Mouse (Mus musculus) MEL (cell line): ENCODE data around the gene Baiap2. TPM values are rescaled to one million over a fixed set of nuclear protein-coding genes. Genes with fewer than 3 reads are reported as not detected.

Source experiments
- DNase-seq: peaks from one replicate; pipeline ENCODE4 v3.0.0; 2011; ENCODE audit warnings: low read depth, low spot score
- H3K27ac ChIP-seq: 2 replicates; pipeline ENCODE4 v1.5.1; 2012; ENCODE audit warnings: low read depth, mild to moderate bottlenecking, control low read depth, low read length, moderate library complexity; ENCODE audit not compliant: control insufficient read depth
- H3K27me3 ChIP-seq, 2 experiments: fragments of 150-350 bp in 1 of 2; sonication (generic) in 1 of 2; 2 replicates each; pipeline ENCODE4 v1.6.1; 2012; ENCODE audit warnings: low read length in 2 of 2, mild to moderate bottlenecking in 2 of 2, improper control_type of control experiment in 1 of 2, moderate library complexity in 1 of 2; ENCODE audit not compliant: insufficient read depth in 2 of 2, control insufficient read depth in 1 of 2
- H3K36me3 ChIP-seq, 2 experiments: 2 replicates each; pipeline ENCODE4 v1.6.1; 2012 to 2014; ENCODE audit warnings: low read length in 2 of 2, improper control_type of control experiment in 1 of 2, inconsistent platforms in 1 of 2, mild to moderate bottlenecking in 1 of 2; ENCODE audit not compliant: insufficient read depth in 2 of 2, control insufficient read depth in 1 of 2
- H3K4me1 ChIP-seq, 2 experiments: fragments of 150-350 bp in 1 of 2; sonication (generic) in 1 of 2; 2 replicates each; pipeline ENCODE4 v1.6.1; 2012; ENCODE audit warnings: low read length in 2 of 2, improper control_type of control experiment in 1 of 2, mild to moderate bottlenecking in 1 of 2; ENCODE audit not compliant: insufficient read depth in 2 of 2, control insufficient read depth in 1 of 2
- H3K4me3 ChIP-seq, 2 experiments: fragments of 150-350 bp in 1 of 2; sonication (generic) in 1 of 2; 2 replicates each; pipeline ENCODE4 v1.5.1; 2012; ENCODE audit warnings: low read depth in 2 of 2, low read length in 2 of 2, mild to moderate bottlenecking in 2 of 2, moderate library complexity in 2 of 2, control low read depth in 1 of 2, improper control_type of control experiment in 1 of 2; ENCODE audit not compliant: control insufficient read depth in 1 of 2, insufficient read depth in 1 of 2
- H3K79me2 ChIP-seq: 2 replicates; pipeline ENCODE4 v1.6.1; 2012; ENCODE audit warnings: mild to moderate bottlenecking, low read length, moderate library complexity; ENCODE audit not compliant: control insufficient read depth, poor library complexity, insufficient read depth
- H3K9ac ChIP-seq: 2 replicates; pipeline ENCODE4 v1.6.1; 2012; ENCODE audit warnings: low read depth, mild to moderate bottlenecking, control low read depth, low read length, moderate library complexity; ENCODE audit not compliant: control insufficient read depth, poor library complexity, severe bottlenecking
- H3K9me3 ChIP-seq: fragments of 150-350 bp; sonication (generic); replicated peaks from 2 replicates; pipeline ENCODE4 v1.6.1; 2012; ENCODE audit warnings: mild to moderate bottlenecking, low read length, improper control_type of control experiment, moderate library complexity; ENCODE audit not compliant: insufficient read depth
- BHLHE40 ChIP-seq: IDR thresholded peaks from 2 replicates; pipeline ENCODE4 v1.6.1; 2012; ENCODE audit warnings: low read depth, mild to moderate bottlenecking, inconsistent platforms, low read length, improper control_type of control experiment, borderline replicate concordance
- CHD2 ChIP-seq: IDR thresholded peaks from 2 replicates; pipeline ENCODE4 v1.6.1; 2011; ENCODE audit warnings: low read length, improper control_type of control experiment
- CTCF ChIP-seq, 3 experiments: IDR thresholded peaks in 2 of 3; conservative IDR thresholded peaks in 1 of 3; 2 replicates each; pipeline ENCODE4 v1.5.1; 2011 to 2012; ENCODE audit warnings: low read length in 3 of 3, low read depth in 2 of 3, mild to moderate bottlenecking in 2 of 3, improper control_type of control experiment in 1 of 3, inconsistent platforms in 1 of 3, mixed read lengths in 1 of 3, moderate library complexity in 1 of 3; ENCODE audit not compliant: control insufficient read depth in 1 of 3, insufficient read depth in 1 of 3, poor library complexity in 1 of 3, severe bottlenecking in 1 of 3
- EP300 ChIP-seq, 2 experiments: IDR thresholded peaks; 2 replicates each; pipeline ENCODE4 v1.6.1; 2011; ENCODE audit warnings: improper control_type of control experiment in 2 of 2, low read length in 2 of 2, low read depth in 1 of 2, mild to moderate bottlenecking in 1 of 2
- GABPA ChIP-seq: IDR thresholded peaks from 2 replicates; pipeline ENCODE4 v1.6.1; 2012; ENCODE audit warnings: low read depth, mild to moderate bottlenecking, inconsistent platforms, low read length, improper control_type of control experiment, moderate library complexity
- MAFK ChIP-seq: IDR thresholded peaks from 2 replicates; pipeline ENCODE4 v1.6.1; 2011; ENCODE audit warnings: low read depth, mild to moderate bottlenecking, low read length, improper control_type of control experiment, borderline replicate concordance
- MAX ChIP-seq: IDR thresholded peaks from 2 replicates; pipeline ENCODE4 v1.6.1; 2011; ENCODE audit warnings: low read length, improper control_type of control experiment
- MAZ ChIP-seq: IDR thresholded peaks from 2 replicates; pipeline ENCODE4 v1.6.1; 2012; ENCODE audit warnings: low read depth, mild to moderate bottlenecking, inconsistent platforms, low read length, improper control_type of control experiment
- MEF2A ChIP-seq: IDR thresholded peaks from 2 replicates; pipeline ENCODE4 v1.6.1; 2014; ENCODE audit warnings: low read depth, mild to moderate bottlenecking, inconsistent platforms, low read length, improper control_type of control experiment; ENCODE audit not compliant: poor library complexity, insufficient replicate concordance, severe bottlenecking; ENCODE audit errors: extremely low read depth
- MXI1 ChIP-seq: IDR thresholded peaks from 2 replicates; pipeline ENCODE4 v1.6.1; 2011; ENCODE audit warnings: mild to moderate bottlenecking, low read depth, low read length, improper control_type of control experiment
- MYB ChIP-seq: IDR thresholded peaks from 2 replicates; pipeline ENCODE4 v1.6.1; 2011; ENCODE audit warnings: mild to moderate bottlenecking, low read depth, low read length, improper control_type of control experiment
- NRF1 ChIP-seq: IDR thresholded peaks from 2 replicates; pipeline ENCODE4 v1.6.1; 2014; ENCODE audit warnings: low read depth, mild to moderate bottlenecking, inconsistent platforms, low read length, improper control_type of control experiment, moderate library complexity; ENCODE audit not compliant: poor library complexity, insufficient read depth, severe bottlenecking
- POLR2A ChIP-seq, 2 experiments: IDR thresholded peaks; 2 replicates each; pipeline ENCODE4 v1.6.1; 2011 to 2012; ENCODE audit warnings: low read length in 2 of 2, mild to moderate bottlenecking in 2 of 2, control low read depth in 1 of 2, improper control_type of control experiment in 1 of 2, low read depth in 1 of 2, moderate library complexity in 1 of 2; ENCODE audit not compliant: control insufficient read depth in 1 of 2, insufficient read depth in 1 of 2, poor library complexity in 1 of 2
- RAD21 ChIP-seq: IDR thresholded peaks from 2 replicates; pipeline ENCODE4 v1.6.1; 2011; ENCODE audit warnings: mild to moderate bottlenecking, low read depth, low read length, improper control_type of control experiment
- USF1 ChIP-seq: IDR thresholded peaks from 2 replicates; pipeline ENCODE4 v1.6.1; 2014; ENCODE audit warnings: low read depth, mild to moderate bottlenecking, inconsistent platforms, low read length, improper control_type of control experiment, moderate library complexity
- ZC3H11A ChIP-seq: IDR thresholded peaks from 2 replicates; pipeline ENCODE4 v1.6.1; 2012; ENCODE audit warnings: low read depth, mild to moderate bottlenecking, inconsistent platforms, low read length, improper control_type of control experiment
- ZMIZ1 ChIP-seq: IDR thresholded peaks from 2 replicates; pipeline ENCODE4 v1.6.1; 2012; ENCODE audit warnings: low read depth, mild to moderate bottlenecking, inconsistent platforms, low read length, improper control_type of control experiment, moderate library complexity
- polyA plus RNA-seq, 2 experiments: library from polyadenylated mRNA; stranded (reverse) in 1 of 2; unstranded in 1 of 2; fragments of >175 nt in 1 of 2; fragments of >200 nt in 1 of 2; gene quantifications; 2 replicates each; pipeline versions ENCODE4 v1.2.1 to v1.2.4; 2012; ENCODE audit warnings: low replicate concordance in 2 of 2, low read depth in 1 of 2; ENCODE audit not compliant: insufficient read length in 2 of 2, insufficient read depth in 1 of 2, missing spikeins in 1 of 2
- total RNA-seq: library from RNA; depleted of rRNA; stranded (reverse); fragments of 300-350 nt; gene quantifications from 2 replicates; pipeline ENCODE4 v1.2.3, GENCODE M21; 2012

The Baiap2 gene
- total and polyA plus RNA-seq, 3 experiments, result 27.5 to 31.3 TPM; not detected in 1

GRCm38 (mm10) chr11:120011114-120011760 is 68.7 kb downstream of the Baiap2 start:
- H3K4me3 ChIP-seq, result no peak overlapping the region
- no peak overlapping the region for H3K27ac ChIP-seq
- no peaks in the 10 kb centered on the region for H3K4me1 ChIP-seq
- TF ChIP-seq BHLHE40 (no peak), EP300 (IDR thresholded peaks at IDR 0.05; ENCODE audit: low read depth in 1 of 2, low read length in 2 of 2) (no peak), MAFK (no peak), USF1 (no peak), ZMIZ1 (no peak), GABPA (no peak), ZC3H11A (no peak), MAX (no peak), MEF2A (no peak), CHD2 (no peak), MAZ (no peak), RAD21 (no peak), MXI1 (no peak), CTCF (IDR thresholded peaks at IDR 0.05 in 2 of 3, conservative IDR thresholded peaks at IDR 0.05 in 1 of 3; ENCODE audit: control insufficient read depth in 1 of 3, insufficient read depth in 1 of 3, low read depth in 2 of 3, low read length in 3 of 3, poor library complexity in 1 of 3, severe bottlenecking in 1 of 3) (no peak), MYB (no peak)
- H3K9ac ChIP-seq, result no peak overlapping the region
- H3K36me3 ChIP-seq, result no peaks in the 10 kb centered on the region
- no peaks in the 10 kb centered on the region for H3K79me2 ChIP-seq
- H3K9me3 ChIP-seq, result no peaks in the 10 kb centered on the region
- DNase-seq, result no peak
- H3K27me3 ChIP-seq, result no peaks in the 10 kb centered on the region; a peak in 1 of 4 replicates

GRCm38 (mm10) chr11:120011761-120012560 is 69.4 kb downstream of the Baiap2 start:
- TF ChIP-seq POLR2A (IDR thresholded peaks at IDR 0.05; ENCODE audit: control insufficient read depth in 1 of 2, insufficient read depth in 1 of 2, low read depth in 1 of 2, low read length in 2 of 2, poor library complexity in 1 of 2) (no peak), ZMIZ1 (no peak), NRF1 (no peak), MEF2A (no peak), CTCF (IDR thresholded peaks at IDR 0.05 in 2 of 3, conservative IDR thresholded peaks at IDR 0.05 in 1 of 3; ENCODE audit: control insufficient read depth in 1 of 3, insufficient read depth in 1 of 3, low read depth in 2 of 3, low read length in 3 of 3, poor library complexity in 1 of 3, severe bottlenecking in 1 of 3) (peak in 1 of 3 experiments; percentile 33; a peak in 2 of 6 replicates)
- Histone ChIP-seq H3K79me2 (no peaks in the 10 kb centered on the region), H3K9ac (no peak overlapping the region), H3K36me3 (no peaks in the 10 kb centered on the region), H3K27me3 (no peaks in the 10 kb centered on the region; a peak in 1 of 4 replicates), H3K4me1 (no peaks in the 10 kb centered on the region), H3K9me3 (no peaks in the 10 kb centered on the region), H3K27ac (no peak overlapping the region), H3K4me3 (no peak overlapping the region)
- no peak for DNase-seq
